In the genomic region with DNA sequence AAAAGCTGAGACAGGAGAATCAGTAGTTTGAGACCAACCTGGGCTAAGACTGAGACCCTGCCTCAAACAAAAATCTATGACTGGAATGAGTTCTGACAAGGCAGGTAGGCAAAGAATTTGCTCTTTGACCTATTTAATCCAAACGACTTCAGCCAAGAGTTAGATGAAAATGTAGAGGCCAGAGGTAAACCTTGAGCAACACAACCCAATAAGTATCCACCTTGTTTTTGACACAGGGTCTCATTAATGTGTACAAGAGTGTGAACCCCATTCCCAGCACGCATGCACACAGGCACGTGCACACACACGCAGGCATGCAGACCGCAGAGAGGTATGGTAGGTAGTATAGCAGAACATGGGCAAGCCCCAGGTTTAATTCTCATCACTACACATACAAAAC, we compare ENCODE assay signal across 19 mouse cellular contexts. TPM values are rescaled to one million over a fixed set of nuclear protein-coding genes. Genes with fewer than 3 reads are reported as not detected.
A peak's percentile ranks its signal among the peaks of the same experiment; 100 is the strongest.
DNase-seq lines count a peak whose midpoint lies in the region; ATAC-seq and TF ChIP-seq lines count a peak whose summit lies in the region.
"Had no signal": no experiment of that assay in that cellular context is flagged by ENCODE, and none has a peak within 500 bp of the region (broad histone marks: within the 10 kb centered on the region; RNA-seq: fewer than 3 reads in every experiment).

No protein-coding gene starts in this region.

- peaks cover 45% of the 10 kb centered on the region for H3K4me1 ChIP-seq in liver, adult 2 months (ENCODE audit: control insufficient read depth, insufficient read depth, low read length)
- H3K4me1 ChIP-seq in liver, embryonic 11.5 days (replicated peaks; ENCODE audit: control insufficient read depth, insufficient read depth, low read length): peaks cover 15% of the 10 kb centered on the region
- peaks cover 6% of the 10 kb centered on the region for H3K4me1 ChIP-seq in olfactory bulb, adult 2 months (ENCODE audit: control insufficient read depth, insufficient read depth, low read length)

- no peak for ATAC-seq in liver, embryonic 11.5 days (replicated peaks; ENCODE audit: low FRiP score)
- ATAC-seq: forebrain, embryonic 13.5 days; forebrain, embryonic 15.5 days; forebrain, postnatal 0 days had no signal

- H3K4me2 ChIP-seq in liver, embryonic 11.5 days: no peak overlapping the region
- H3K4me2 ChIP-seq: embryonic facial prominence, embryonic 12.5 days; forebrain, embryonic 13.5 days; forebrain, embryonic 15.5 days had no signal

- H3K9ac ChIP-seq in liver, adult 2 months (ENCODE audit: low read depth, low read length): no peak overlapping the region
- no peak overlapping the region for H3K9ac ChIP-seq in liver, embryonic 11.5 days (ENCODE audit: low read depth, low read length)
- H3K9ac ChIP-seq: embryonic facial prominence, embryonic 12.5 days; forebrain, embryonic 13.5 days; forebrain, embryonic 15.5 days; forebrain, postnatal 0 days had no signal

- WGBS in liver, adult 2 months: 25% methylated on average over 5 of the region's 5 CpGs
- 88% methylated on average over 5 of the region's 5 CpGs for WGBS in liver, embryonic 11.5 days
- WGBS in olfactory bulb, adult 2 months: 92% methylated on average over 5 of the region's 5 CpGs

- peak; percentile 90 for DNase-seq in liver, adult 2 months (ENCODE audit: extremely low read depth, low read depth, low spot score)
- no peak for DNase-seq in liver, embryonic 11.5 days (ENCODE audit: low spot score)
- DNase-seq in yolk sac, embryonic 10.5 days (ENCODE audit: low spot score): peak; percentile 28
- DNase-seq in lung, postnatal 14 days: no peak
- DNase-seq: adrenal gland, adult 2 months; adrenal gland, postnatal 10 days; adrenal gland, postnatal 25 days; cerebellum, adult 11 months; cerebellum, adult 18-20 months; cerebellum, adult 8-10 months; cerebellum, adult 9-11 months; cerebellum, postnatal 14 days; cerebellum, postnatal 36 days; embryo, embryonic 11 days; forebrain, postnatal 0 days had no signal

- H3K27ac ChIP-seq in liver, adult 2 months (replicated peaks; ENCODE audit: insufficient read depth, low read depth, low read length): peak overlapping the region; percentile 75
- H3K27ac ChIP-seq in liver, embryonic 11.5 days (ENCODE audit: low read depth, low read length): no peak overlapping the region
- H3K27ac ChIP-seq in olfactory bulb, adult 2 months (ENCODE audit: insufficient read depth, low read depth, low read length): 0 out of 2 replicates have a peak overlapping the region, but pooled peaks have one; percentile 17
- H3K27ac ChIP-seq: embryonic facial prominence, embryonic 12.5 days; forebrain, embryonic 13.5 days; forebrain, embryonic 15.5 days had no signal

- no peaks in the 10 kb centered on the region for H3K27me3 ChIP-seq in liver, adult 2 months (ENCODE audit: control insufficient read depth, insufficient read depth, low read length)
- H3K27me3 ChIP-seq in liver, embryonic 11.5 days (replicated peaks; ENCODE audit: control insufficient read depth, insufficient read depth, low read length): no peaks in the 10 kb centered on the region
- H3K27me3 ChIP-seq: embryonic facial prominence, embryonic 12.5 days; forebrain, embryonic 13.5 days; forebrain, embryonic 15.5 days had no signal

- H3K36me3 ChIP-seq in liver, adult 2 months (ENCODE audit: control insufficient read depth, insufficient read depth, low read length): no peaks in the 10 kb centered on the region
- H3K36me3 ChIP-seq in liver, embryonic 11.5 days (ENCODE audit: control insufficient read depth, insufficient read depth, low read length): no peaks in the 10 kb centered on the region; the same call in 1 of the 2 replicates
- H3K36me3 ChIP-seq: embryonic facial prominence, embryonic 12.5 days; forebrain, embryonic 15.5 days had no signal

- TF ChIP-seq CTCF in liver, adult 2 months (IDR thresholded peaks at IDR 0.05; ENCODE audit: low read depth, low read length): no peak
- no peak for TF ChIP-seq CTCF in olfactory bulb, adult 2 months (IDR thresholded peaks at IDR 0.05; ENCODE audit: insufficient read depth, low read depth, low read length)

- no peaks in the 10 kb centered on the region for H3K9me3 ChIP-seq in liver, embryonic 11.5 days (ENCODE audit: control insufficient read depth, low read length)
- H3K9me3 ChIP-seq: embryonic facial prominence, embryonic 12.5 days; forebrain, embryonic 13.5 days; forebrain, embryonic 15.5 days had no signal

- no peak overlapping the region for H3K4me3 ChIP-seq in liver, adult 2 months (ENCODE audit: insufficient read depth, low read depth, low read length)
- H3K4me3 ChIP-seq in liver, embryonic 11.5 days (ENCODE audit: low read depth, low read length): no peak overlapping the region
- no peak overlapping the region for H3K4me3 ChIP-seq in olfactory bulb, adult 2 months (ENCODE audit: insufficient read depth, low read depth, low read length)
- H3K4me3 ChIP-seq: embryonic facial prominence, embryonic 12.5 days; forebrain, embryonic 13.5 days; forebrain, embryonic 15.5 days had no signal

- TF ChIP-seq POLR2A in liver, adult 2 months (IDR thresholded peaks at IDR 0.05; ENCODE audit: extremely low read depth, insufficient read depth, low read length): no peak
- no peak for TF ChIP-seq POLR2A in olfactory bulb, adult 2 months (IDR thresholded peaks at IDR 0.05; ENCODE audit: insufficient read depth, low read depth, low read length)

- peaks cover 50% of the 10 kb centered on the region for H3K79me2 ChIP-seq in liver, adult 2 months (ENCODE audit: control insufficient read depth, insufficient read depth, low read length)

RNA-seq across cellular contexts. Expression of a gene that starts 27.1 kb away (rescaled TPM):
- 19.2 and 21.8 TPM in 2 replicates for total RNA-seq in liver, adult 2 months (2014; rRNA removed)
- polyA plus RNA-seq in liver, adult 2 months (2012; rRNA removed): 19.4 and 24.0 TPM in 2 replicates
- polyA plus RNA-seq in liver, embryonic 11.5 days (2014; fragmentation: Nextera tagmentation; extraction: Ambion mirVana): 51.3 and 54.7 TPM in 2 replicates
- polyA plus RNA-seq in olfactory bulb, adult 2 months (2012; ENCODE audit: insufficient read depth, insufficient read length, low replicate concordance, missing spikeins): 294 TPM in 1 of 2 replicates, not detected in the other

RNA-seq across cellular contexts. Expression of a gene that starts 42.7 kb away (rescaled TPM):
- total RNA-seq in liver, adult 2 months (2014; rRNA removed): 2.5 and 3.1 TPM in 2 replicates
- 7.4 and 12.7 TPM in 2 replicates for polyA plus RNA-seq in liver, adult 2 months (2012; rRNA removed)
- polyA plus RNA-seq in liver, embryonic 11.5 days (2014; fragmentation: Nextera tagmentation; extraction: Ambion mirVana): 29.8 and 35.2 TPM in 2 replicates
- polyA plus RNA-seq in olfactory bulb, adult 2 months (2012; ENCODE audit: insufficient read depth, insufficient read length, low replicate concordance, missing spikeins): not detected in 2 replicates

RNA-seq across cellular contexts. Expression of a gene that starts 57.3 kb away (rescaled TPM):
- total RNA-seq in liver, adult 2 months (2014; rRNA removed): 2.0 and 3.0 TPM in 2 replicates
- polyA plus RNA-seq in liver, adult 2 months (2012; rRNA removed): 3.4 TPM in 2 replicates
- polyA plus RNA-seq in liver, embryonic 11.5 days (2014; fragmentation: Nextera tagmentation; extraction: Ambion mirVana): 46.0 and 47.3 TPM in 2 replicates
- polyA plus RNA-seq in olfactory bulb, adult 2 months (2012; ENCODE audit: insufficient read depth, insufficient read length, low replicate concordance, missing spikeins): not detected in 2 replicates

Comparison
In these comparisons a context has a peak if more than half of its experiments do, and no peak if none do; other contexts are left out.
1. DNase-seq: peak in liver, adult 2 months (single experiment) and yolk sac, embryonic 10.5 days (single experiment); none in liver, embryonic 11.5 days (single experiment) and lung, postnatal 14 days (single experiment).